ENCODE assay signal across 25 mouse cellular contexts in the genomic region with DNA sequence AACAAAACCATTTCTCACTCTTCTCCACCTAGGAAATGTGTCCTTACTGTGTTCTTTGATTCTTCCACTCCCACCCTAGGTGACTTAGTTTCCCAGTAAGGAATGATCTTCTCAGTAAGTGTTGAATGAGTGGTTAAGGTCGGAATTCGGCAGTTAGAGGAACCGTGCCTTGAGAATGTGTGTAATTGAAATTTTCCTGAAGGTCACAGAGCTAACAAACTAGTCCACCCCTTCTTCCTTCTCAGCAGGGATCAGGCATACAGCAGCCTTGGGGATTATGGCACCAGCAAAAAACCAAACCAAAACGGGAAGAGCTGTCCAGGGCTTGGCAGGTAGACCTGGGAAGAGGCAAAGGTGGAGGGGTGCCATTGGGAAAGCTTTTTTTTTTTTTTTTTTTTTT. TPM values are rescaled to one million over a fixed set of nuclear protein-coding genes. Genes with fewer than 3 reads are reported as not detected.
DNase-seq lines count a peak whose midpoint lies in the region; ATAC-seq and TF ChIP-seq lines count a peak whose summit lies in the region.
"Had no signal": no experiment of that assay in that cellular context is flagged by ENCODE, and none has a peak within 500 bp of the region (broad histone marks: within the 10 kb centered on the region; RNA-seq: fewer than 3 reads in every experiment).

No protein-coding gene starts in this region.

- DNase-seq in lung, postnatal 25 days (ENCODE audit: low spot score): no peak
- DNase-seq in lung, postnatal 0 days (ENCODE audit: low spot score): peak; percentile 8
- DNase-seq in lung, adult 18-20 months: no peak
- DNase-seq in R1 (ENCODE audit: low read depth, low spot score): peak; percentile 90
- no peak for DNase-seq in kidney, adult 18-20 months
- DNase-seq: adrenal gland, adult 8-10 months; adrenal gland, postnatal 14 days; adrenal gland, postnatal 36 days; B cell, adult 2 months; cerebellum, adult 11-12 months; cerebellum, adult 2 months; cerebellum, adult 9-10 months; cerebellum, postnatal 10 days; cerebellum, postnatal 25 days; forebrain, postnatal 0 days had no signal

- ATAC-seq in lung, embryonic 15.5 days (ENCODE audit: borderline replicate concordance, extremely low read depth, low FRiP score, low TSS enrichment): no peak
- ATAC-seq in lung, postnatal 0 days: no peak
- ATAC-seq in megakaryocyte progenitor cell, adult 5-6 weeks (replicated peaks; ENCODE audit: poor library complexity): no peak
- ATAC-seq: activated CD4-positive, CD25-positive, alpha-beta regulatory T cell, adult 4 months; CD4-positive, CD25-positive, alpha-beta regulatory T cell, adult 4 months; forebrain, embryonic 13.5 days; forebrain, embryonic 15.5 days; forebrain, postnatal 0 days; Patski had no signal

- no peak overlapping the region for H3K9ac ChIP-seq in lung, embryonic 15.5 days
- H3K9ac ChIP-seq in lung, postnatal 0 days (replicated peaks; ENCODE audit: low read depth): no peak overlapping the region
- H3K9ac ChIP-seq: embryonic facial prominence, embryonic 12.5 days; forebrain, embryonic 13.5 days; forebrain, embryonic 15.5 days; forebrain, postnatal 0 days had no signal

- TF ChIP-seq CTCF in lung, postnatal 0 days (IDR thresholded peaks at IDR 0.05): no peak

- H3K36me3 ChIP-seq in lung, embryonic 15.5 days: no peaks in the 10 kb centered on the region
- no peaks in the 10 kb centered on the region for H3K36me3 ChIP-seq in lung, postnatal 0 days (ENCODE audit: insufficient read depth, low read length)
- H3K36me3 ChIP-seq: embryonic facial prominence, embryonic 10.5 days; embryonic facial prominence, embryonic 12.5 days; forebrain, embryonic 15.5 days; G1E had no signal

- no peak for TF ChIP-seq EP300 in lung, postnatal 0 days (IDR thresholded peaks at IDR 0.05)

- no peak overlapping the region for H3K4me2 ChIP-seq in lung, embryonic 15.5 days
- H3K4me2 ChIP-seq in lung, postnatal 0 days (replicated peaks; ENCODE audit: low read depth, low read length): no peak overlapping the region
- H3K4me2 ChIP-seq: embryonic facial prominence, embryonic 12.5 days; forebrain, embryonic 13.5 days; forebrain, embryonic 15.5 days had no signal

- peaks cover 22% of the 10 kb centered on the region for H3K4me1 ChIP-seq in lung, embryonic 15.5 days
- H3K4me1 ChIP-seq in lung, postnatal 0 days (ENCODE audit: insufficient read depth, low read depth, low read length): peaks cover 5% of the 10 kb centered on the region; the same call in 1 of the 2 replicates

- 0 out of 2 replicates have a peak overlapping the region, but pooled peaks have one; percentile 19 for H3K27ac ChIP-seq in lung, embryonic 15.5 days
- H3K27ac ChIP-seq in lung, postnatal 0 days (ENCODE audit: low read length): no peak overlapping the region
- H3K27ac ChIP-seq: embryonic facial prominence, embryonic 10.5 days; embryonic facial prominence, embryonic 12.5 days; forebrain, embryonic 13.5 days; forebrain, embryonic 15.5 days had no signal

- H3K4me3 ChIP-seq in lung, embryonic 15.5 days: no peak overlapping the region
- H3K4me3 ChIP-seq in lung, postnatal 0 days (ENCODE audit: low read depth, low read length): no peak overlapping the region
- H3K4me3 ChIP-seq: embryonic facial prominence, embryonic 10.5 days; embryonic facial prominence, embryonic 12.5 days; forebrain, embryonic 13.5 days; forebrain, embryonic 15.5 days had no signal

- 55% methylated on average over 4 of the region's 4 CpGs for WGBS in lung, embryonic 15.5 days
- WGBS in lung, postnatal 0 days: 43% methylated on average over 4 of the region's 4 CpGs

- H3K27me3 ChIP-seq in lung, embryonic 15.5 days: no peaks in the 10 kb centered on the region
- H3K27me3 ChIP-seq in lung, postnatal 0 days (replicated peaks; ENCODE audit: insufficient read depth, low read length): no peaks in the 10 kb centered on the region
- H3K27me3 ChIP-seq: embryonic facial prominence, embryonic 12.5 days; forebrain, embryonic 13.5 days; forebrain, embryonic 15.5 days; Patski had no signal

- no peaks in the 10 kb centered on the region for H3K9me3 ChIP-seq in lung, embryonic 15.5 days
- no peaks in the 10 kb centered on the region for H3K9me3 ChIP-seq in lung, postnatal 0 days (ENCODE audit: low read length)
- H3K9me3 ChIP-seq: embryonic facial prominence, embryonic 10.5 days; embryonic facial prominence, embryonic 12.5 days; forebrain, embryonic 13.5 days; forebrain, embryonic 15.5 days; G1E had no signal

RNA-seq across cellular contexts. Expression of a gene that starts 4.1 kb away (rescaled TPM):
- polyA plus RNA-seq in lung, embryonic 15.5 days (2015; fragmentation: Nextera tagmentation; extraction: Ambion mirVana): 98.2 and 99.7 TPM in 2 replicates
- polyA plus RNA-seq in lung, postnatal 0 days (2015; fragmentation: Nextera tagmentation; extraction: Ambion mirVana): 96.3 and 107 TPM in 2 replicates
- total RNA-seq in megakaryocyte progenitor cell, adult 5-6 weeks (2015): 67.8 and 83.7 TPM in 2 replicates
- total RNA-seq in megakaryocyte progenitor cell, adult 5-6 weeks (2017): 80.5 and 109 TPM in 2 replicates

RNA-seq across cellular contexts. Expression of a gene that starts 4.4 kb away (rescaled TPM):
- 28.0 and 29.5 TPM in 2 replicates for polyA plus RNA-seq in lung, embryonic 15.5 days (2015; fragmentation: Nextera tagmentation; extraction: Ambion mirVana)
- 6.0 and 6.9 TPM in 2 replicates for polyA plus RNA-seq in lung, postnatal 0 days (2015; fragmentation: Nextera tagmentation; extraction: Ambion mirVana)
- total RNA-seq in megakaryocyte progenitor cell, adult 5-6 weeks (2015): 56.6 and 59.6 TPM in 2 replicates
- total RNA-seq in megakaryocyte progenitor cell, adult 5-6 weeks (2017): 20.7 and 26.0 TPM in 2 replicates

RNA-seq across cellular contexts. Expression of a gene that starts 26.5 kb away (rescaled TPM):
- polyA plus RNA-seq in lung, embryonic 15.5 days (2015; fragmentation: Nextera tagmentation; extraction: Ambion mirVana): 76.4 and 77.7 TPM in 2 replicates
- 22.5 and 26.0 TPM in 2 replicates for polyA plus RNA-seq in lung, postnatal 0 days (2015; fragmentation: Nextera tagmentation; extraction: Ambion mirVana)
- total RNA-seq in megakaryocyte progenitor cell, adult 5-6 weeks (2015): 88.6 and 94.0 TPM in 2 replicates
- 180 and 221 TPM in 2 replicates for total RNA-seq in megakaryocyte progenitor cell, adult 5-6 weeks (2017)

RNA-seq across cellular contexts. Expression of a gene that starts 45.8 kb away (rescaled TPM):
- 9.7 and 11.1 TPM in 2 replicates for polyA plus RNA-seq in lung, embryonic 15.5 days (2015; fragmentation: Nextera tagmentation; extraction: Ambion mirVana)
- polyA plus RNA-seq in lung, postnatal 0 days (2015; fragmentation: Nextera tagmentation; extraction: Ambion mirVana): 8.9 and 9.6 TPM in 2 replicates
- 0.49 and 1.1 TPM in 2 replicates for total RNA-seq in megakaryocyte progenitor cell, adult 5-6 weeks (2015)
- 5.9 and 7.1 TPM in 2 replicates for total RNA-seq in megakaryocyte progenitor cell, adult 5-6 weeks (2017)

RNA-seq across cellular contexts. Expression of a gene that starts 50.8 kb away (rescaled TPM):
- 15.6 and 17.9 TPM in 2 replicates for polyA plus RNA-seq in lung, embryonic 15.5 days (2015; fragmentation: Nextera tagmentation; extraction: Ambion mirVana)
- polyA plus RNA-seq in lung, postnatal 0 days (2015; fragmentation: Nextera tagmentation; extraction: Ambion mirVana): 8.8 and 9.0 TPM in 2 replicates
- 11.3 and 11.8 TPM in 2 replicates for total RNA-seq in megakaryocyte progenitor cell, adult 5-6 weeks (2015)
- total RNA-seq in megakaryocyte progenitor cell, adult 5-6 weeks (2017): 5.3 and 9.0 TPM in 2 replicates

Comparison
In these comparisons a context has a peak if more than half of its experiments do, and no peak if none do; other contexts are left out.
1. DNase-seq: peak in lung, postnatal 0 days (single experiment) and R1 (single experiment); none in lung, postnatal 25 days (single experiment), lung, adult 18-20 months (0 of 2) and kidney, adult 18-20 months (single experiment).